Mouse (Mus musculus): ENCODE data around the gene Fpr1.

GRCm38 (mm10) chr17:17883840-17884239 is at the start of gene Fpr1:
- TF ChIP-seq CTCF (IDR thresholded peaks at IDR 0.05; ENCODE audit: borderline replicate concordance, insufficient read depth, low read depth, low read length) (no peak), POLR2A (IDR thresholded peaks at IDR 0.05; ENCODE audit: borderline replicate concordance, insufficient read depth, low read length) (no peak)
